Mouse (Mus musculus) kidney, postnatal 14 days (tissue): ENCODE data around the gene Kidins220.

ENCODE experiments used
- DNase-seq: peaks from one replicate; pipeline ENCODE4 v3.0.0; 2022; ENCODE audit warnings: mixed read lengths

The Kidins220 gene

DNA sequence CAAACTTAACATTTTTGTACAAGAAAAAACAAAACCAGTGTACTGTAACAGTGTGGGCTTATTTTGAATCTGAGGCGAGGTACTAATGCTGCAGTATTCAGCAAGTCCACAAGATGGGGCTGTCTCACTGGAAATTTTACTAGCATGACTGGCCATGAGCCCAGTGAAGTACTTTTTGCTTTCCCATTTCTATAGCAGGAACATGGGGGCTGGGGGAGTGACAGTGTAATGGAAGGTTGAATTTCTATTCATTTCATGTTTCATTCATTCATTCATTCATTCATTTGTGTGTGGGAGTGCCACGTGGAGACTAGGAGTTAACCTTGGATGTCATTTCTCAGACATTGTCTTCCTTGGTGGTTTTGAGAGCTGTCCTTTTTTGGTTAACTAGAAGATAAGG, 52.7 kb downstream of the Kidins220 start:
- DNase-seq = peak; percentile 66

DNA sequence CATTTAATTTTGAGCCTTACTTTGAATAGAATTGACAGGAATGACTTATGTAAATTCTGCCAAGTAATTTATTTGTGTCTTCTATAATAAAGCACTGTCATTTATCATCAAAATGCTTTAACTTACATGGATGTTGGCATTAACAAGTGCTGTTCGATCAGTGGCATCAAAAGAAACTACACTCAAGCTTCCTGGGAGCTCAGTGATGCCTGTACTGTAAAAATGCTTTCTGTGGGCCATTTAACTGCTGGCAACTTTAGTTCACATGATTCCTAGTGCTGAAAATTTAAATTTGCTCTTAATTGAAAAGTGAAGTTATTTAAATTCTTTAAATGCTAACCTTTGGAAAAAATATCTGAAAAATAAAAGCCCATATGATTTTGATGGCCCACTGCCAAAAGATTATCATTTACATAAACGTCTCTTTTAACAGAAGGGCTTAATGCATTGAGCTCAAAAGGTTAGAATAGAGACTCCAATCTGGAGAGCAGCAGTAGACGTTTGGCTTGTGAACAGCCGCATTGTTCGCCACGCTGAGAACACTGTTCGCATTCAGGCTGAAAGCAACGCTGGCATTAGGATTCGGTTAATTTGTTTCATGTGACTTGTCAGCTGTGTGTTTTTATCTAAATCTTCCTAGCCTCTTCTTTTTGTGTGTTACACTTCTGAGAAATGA, 59.1 kb downstream of the Kidins220 start:
- DNase-seq = no peak

DNA sequence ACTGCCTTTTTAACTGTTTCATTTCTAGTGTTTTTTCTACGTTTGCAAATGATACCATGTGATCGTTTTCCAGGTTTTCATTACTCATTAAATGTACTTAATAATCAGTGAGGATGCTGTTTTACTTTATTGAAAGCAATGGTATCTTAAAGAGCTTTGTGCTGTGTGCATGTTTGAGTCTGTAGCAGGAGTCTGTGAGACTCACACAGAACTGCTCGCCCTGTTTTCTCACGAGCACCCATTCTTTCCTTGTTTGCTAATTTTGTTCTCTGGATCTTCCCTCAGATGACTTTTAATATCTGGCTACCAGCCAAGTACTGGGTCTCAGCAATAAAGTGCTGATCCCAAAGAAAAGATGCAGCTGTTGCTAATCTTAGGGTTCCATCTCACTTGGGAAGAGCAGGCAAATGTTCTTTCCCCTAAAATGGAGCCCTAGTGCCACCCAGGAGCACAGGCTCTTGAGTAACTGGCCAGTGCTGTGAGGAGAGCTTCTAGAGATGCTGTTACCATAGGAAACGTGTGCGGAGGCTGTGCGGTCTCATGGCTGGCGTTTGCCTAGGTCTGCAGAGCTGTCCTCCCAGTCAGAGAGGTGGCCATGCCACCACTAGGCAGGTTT, 59.7 kb downstream of the Kidins220 start:
- DNase-seq = peak; percentile 60

DNA sequence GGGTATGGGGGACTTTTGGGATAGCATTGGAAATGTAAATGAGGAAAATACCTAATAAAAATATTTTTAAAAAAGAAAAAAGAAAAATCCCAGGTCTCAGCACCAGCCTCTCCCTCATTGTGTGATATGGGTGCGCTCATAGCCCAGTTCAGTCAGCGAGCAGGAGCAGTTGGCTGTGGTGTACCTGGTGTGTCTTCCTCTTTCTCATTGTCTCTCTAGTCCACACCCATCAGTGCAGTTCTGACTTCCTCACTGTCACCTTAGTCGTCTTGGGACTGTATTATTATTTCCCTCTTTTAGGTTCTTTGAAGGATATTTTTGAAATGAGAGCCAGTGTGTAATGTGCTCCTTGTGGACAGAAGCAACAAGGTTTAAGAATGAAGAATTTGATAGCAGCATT, 61.3 kb downstream of the Kidins220 start:
- no peak for DNase-seq

DNA sequence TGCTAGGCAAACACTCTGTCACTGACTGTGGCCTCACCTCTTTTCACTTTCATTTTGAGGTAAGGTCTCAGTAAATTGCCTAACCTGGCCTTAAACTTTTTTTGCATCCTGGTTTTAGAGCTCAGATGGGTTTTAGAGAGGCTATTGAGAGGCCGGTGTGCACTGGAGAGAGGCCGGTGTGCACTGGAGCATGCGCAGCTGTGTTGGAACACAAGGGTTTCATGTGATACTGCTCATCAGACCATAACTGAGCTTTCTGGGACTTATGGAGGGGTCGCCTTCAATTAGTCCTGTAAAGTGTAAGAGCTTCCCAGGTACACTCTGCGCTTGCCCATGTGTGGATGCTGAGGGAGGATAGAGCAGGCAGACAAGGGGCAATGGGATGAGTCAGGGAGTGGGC, 62.5 kb downstream of the Kidins220 start:
- no peak for DNase-seq

DNA sequence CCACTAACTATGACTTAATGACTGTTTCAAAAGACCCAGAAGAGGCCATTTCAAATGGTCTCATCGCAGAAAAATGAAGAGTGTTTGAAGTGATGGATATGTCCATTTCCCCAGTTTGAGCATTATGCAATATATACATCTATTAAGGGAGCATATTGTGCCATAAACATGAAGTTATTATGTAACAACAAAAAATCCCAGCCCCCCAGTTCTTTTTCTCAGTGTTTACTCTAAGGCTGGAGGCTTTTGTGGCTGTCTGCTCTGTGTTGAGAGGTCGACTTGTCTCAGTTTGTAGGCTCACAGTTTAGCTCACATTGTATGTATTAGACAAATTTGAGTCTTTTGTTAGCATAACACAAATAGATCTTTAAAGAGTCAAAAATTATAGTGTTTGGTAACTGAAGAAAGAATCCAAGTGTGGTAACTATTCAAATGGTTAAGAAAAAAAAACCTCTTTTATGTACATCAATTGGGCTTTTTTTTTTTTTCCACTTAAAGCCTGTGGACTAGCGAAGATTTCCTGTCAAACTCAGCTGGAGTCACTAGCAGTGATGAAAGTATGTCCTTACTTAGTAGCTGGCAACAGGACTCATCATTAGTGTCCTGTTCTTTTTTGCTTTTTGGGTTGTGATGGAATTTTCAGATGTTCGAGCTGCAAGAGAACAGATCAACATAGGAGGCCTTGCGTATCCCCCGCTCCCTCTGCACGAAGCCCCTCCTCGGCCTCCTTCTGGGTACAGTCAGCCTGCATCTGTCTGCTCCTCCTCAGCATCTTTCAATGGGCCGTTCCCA, 63.2 kb downstream of the Kidins220 start:
- no peak for DNase-seq

DNA sequence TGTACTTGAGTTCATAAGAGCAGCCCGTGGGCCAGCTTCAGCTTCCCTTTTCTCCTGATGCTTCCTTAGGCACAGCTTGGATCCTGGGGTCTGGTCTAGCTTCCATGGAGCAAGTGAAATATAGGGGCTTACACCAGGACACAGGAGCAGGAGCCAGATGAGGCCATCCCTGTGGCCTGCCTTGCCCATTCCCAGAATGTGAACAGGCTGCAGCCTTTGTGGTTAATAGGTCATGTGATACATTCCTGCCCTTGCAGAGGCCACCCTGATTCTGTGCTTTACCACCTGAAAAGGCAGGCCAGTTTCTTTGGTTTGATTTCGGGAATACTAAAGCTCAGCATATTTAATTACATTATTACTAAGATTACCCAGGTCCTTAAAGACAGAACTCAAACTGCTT, 69.3 kb downstream of the Kidins220 start:
- DNase-seq = no peak

DNA sequence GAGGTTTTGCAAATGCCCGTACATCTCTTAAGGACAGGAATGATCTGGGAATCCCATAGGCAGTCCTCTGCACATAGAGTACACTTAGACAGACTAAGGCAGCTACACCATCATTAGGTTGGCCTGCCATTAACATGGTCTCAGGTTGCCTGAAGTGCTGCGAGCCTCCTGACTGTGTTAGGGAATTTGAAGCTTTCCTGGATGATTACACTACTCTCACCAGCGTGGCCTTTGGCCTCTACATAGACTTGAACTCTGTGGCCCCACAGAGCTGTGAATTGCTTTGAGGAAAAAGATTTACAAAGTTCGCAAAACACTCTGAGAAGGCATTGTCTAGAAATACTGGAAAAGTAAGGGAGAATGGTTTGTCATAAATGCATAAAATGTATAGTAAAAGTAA, 69.9 kb downstream of the Kidins220 start:
- no peak for DNase-seq

DNA sequence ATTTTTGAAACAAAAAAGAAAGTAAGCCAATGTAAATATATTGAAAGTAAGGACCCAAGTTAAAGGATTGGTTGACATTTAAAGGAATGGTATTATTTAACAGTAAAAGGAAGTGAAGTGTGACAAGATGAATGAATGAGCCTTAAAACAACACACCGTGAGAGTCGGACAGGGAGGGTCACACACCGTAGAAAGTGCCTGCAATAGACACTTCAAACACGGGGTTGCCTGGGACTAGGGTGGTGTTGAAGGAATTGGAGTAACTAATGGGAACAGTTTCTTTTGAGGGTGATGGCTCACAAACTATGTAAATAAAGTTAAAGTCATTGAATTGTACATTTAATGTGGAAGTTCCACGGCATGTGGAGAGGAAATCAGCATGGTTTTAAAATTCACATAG, 74.5 kb downstream of the Kidins220 start:
- DNase-seq = no peak

DNA sequence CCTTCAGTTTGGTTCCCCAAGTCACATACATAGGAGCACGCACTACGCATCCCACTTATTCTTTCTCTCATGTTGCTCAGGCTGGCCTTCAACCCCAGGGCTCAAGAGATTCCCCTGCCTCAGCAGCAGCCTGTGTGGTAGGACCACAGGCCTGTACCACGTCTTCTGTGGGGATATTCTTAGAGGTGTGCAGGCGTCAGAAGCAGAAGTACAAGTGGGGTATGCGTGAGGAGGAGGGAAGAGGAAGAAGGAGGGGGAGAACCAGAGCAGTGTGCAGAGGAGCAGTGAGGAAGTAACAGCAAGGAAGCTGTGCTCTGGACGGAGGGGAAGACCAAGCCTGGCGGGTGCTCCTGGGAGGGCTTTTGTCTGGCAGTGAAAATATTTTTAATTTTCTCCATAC, 79.8 kb downstream of the Kidins220 start:
- DNase-seq = no peak

DNA sequence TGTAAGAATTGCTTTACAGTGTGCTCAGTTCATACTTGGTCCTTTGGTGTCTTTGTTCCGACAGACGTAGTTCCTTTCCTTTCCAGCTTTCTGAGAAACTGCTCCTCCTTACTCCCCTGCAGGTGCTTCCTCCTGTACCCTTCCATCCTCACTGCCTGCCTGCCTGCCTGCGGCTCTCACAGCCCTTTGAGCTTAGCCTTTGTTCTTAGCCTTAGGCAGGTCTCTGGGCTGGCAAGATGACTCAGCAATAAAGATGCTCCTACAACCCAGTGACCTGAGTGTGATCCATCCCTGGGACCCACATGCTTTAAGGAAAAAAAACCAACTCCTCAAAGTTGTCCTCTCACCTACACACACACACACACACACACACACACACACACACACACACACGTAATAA, 80.2 kb downstream of the Kidins220 start:
- DNase-seq = no peak

DNA sequence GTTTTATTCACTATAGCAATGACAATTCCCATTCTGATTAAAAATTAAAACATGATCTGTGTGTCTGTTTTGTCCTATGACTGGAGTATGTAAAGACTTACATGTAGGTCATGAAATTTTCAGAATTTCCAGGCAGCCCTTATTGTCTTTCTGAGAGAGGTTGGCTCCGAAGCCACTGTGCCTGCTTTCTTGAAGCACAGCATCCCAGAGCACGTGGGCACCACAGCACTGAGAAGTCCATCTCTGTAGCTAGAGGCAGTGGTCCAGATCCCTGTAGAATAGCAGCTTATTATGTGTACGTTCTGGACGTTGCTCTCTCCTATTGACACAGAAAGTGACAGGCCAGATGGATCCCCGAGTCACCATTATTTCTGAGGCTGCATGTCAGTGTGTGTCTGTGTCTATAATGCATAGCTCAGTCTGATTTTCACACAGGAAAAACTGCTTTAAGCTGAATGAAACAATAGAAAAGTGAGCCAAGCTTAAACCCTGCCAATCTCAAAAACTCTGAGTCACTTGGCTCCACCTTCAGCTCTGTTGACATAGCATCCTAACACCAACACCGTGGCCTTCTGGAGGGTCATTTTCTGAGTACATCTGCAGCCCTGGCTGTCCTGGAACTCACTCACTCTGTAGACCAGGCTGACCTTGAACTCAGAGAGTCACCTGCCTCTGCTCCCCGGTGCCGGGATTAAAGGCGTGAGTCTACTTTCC, 84.9 kb downstream of the Kidins220 start:
- no peak for DNase-seq

DNA sequence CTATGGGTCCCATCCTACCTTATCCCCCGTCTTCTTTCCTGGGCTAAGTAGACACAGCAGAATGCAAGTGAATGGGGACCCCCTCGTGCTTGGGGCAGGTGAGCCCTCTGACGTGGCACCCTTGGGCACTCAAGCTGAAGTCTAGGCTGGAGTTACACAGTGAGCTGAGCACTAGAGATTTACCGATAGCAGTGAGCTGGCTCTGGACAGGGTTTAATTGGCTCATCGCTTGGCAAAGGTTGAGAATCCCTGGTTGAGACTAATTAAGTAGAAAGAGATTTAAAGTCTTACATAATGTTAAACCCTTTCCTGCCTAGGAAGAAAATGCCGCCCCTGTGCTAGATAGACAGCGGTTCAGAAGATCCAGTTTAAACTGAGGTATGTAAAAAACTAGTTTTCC, 86.2 kb downstream of the Kidins220 start:
- no peak for DNase-seq

DNA sequence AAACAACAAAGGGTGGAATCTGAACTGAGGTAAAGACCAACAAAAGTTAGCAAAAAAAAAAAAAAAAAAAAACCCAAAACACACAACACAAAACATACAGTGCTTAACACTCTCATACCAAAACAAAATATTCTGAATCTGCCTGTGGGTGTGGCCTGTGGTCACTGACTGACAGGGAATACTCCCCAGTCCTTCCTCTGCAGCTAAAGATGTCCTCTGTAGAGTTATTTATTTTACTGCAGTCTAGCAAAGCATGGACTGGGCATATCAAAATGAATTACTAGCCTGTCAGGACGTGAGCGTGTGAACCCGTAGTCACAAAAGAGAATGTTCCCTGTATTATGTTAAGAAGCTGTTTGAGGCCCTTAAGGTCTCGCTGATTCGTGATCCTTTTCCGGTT, 87.5 kb downstream of the Kidins220 start:
- DNase-seq = no peak

DNA sequence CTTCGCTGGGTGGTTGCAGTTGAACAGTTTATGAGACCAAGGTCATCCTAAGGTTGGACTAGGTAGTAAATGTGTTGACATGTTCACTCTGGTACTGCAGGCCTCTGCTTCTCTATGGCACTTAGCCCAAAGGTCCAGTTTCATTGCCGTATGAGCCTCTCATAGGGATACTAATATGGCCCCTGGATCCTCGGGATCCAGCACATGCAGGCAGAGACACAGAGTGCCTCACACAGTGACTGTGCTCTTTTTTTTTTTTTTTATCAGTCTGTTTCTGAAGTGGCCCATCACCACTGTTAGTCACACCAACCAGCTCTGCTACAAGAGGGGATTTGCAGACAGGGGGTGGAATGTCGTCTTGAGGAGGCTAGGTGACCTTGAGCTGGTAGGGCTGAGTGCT, 98.6 kb downstream of the Kidins220 start:
- DNase-seq = no peak

DNA sequence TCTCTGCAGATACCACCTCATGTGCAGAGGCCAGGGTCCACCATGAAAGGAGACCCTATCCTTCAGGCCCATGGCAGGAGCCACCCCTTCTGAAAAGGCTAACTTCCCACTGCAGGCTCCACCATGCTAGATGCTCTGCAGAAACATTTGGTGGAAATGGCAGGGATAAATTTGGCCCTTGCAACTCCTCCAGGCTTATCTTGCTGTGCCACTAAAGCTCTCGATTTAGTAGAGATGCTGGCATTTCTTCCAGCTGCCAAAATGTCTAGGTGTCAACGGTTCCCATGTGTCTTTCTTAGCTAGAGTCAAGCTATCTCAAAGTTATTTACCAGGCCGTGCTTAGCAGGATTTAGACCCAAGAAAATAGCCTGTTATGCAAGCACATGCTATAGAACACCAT, 99.6 kb downstream of the Kidins220 start:
- no peak for DNase-seq

DNA sequence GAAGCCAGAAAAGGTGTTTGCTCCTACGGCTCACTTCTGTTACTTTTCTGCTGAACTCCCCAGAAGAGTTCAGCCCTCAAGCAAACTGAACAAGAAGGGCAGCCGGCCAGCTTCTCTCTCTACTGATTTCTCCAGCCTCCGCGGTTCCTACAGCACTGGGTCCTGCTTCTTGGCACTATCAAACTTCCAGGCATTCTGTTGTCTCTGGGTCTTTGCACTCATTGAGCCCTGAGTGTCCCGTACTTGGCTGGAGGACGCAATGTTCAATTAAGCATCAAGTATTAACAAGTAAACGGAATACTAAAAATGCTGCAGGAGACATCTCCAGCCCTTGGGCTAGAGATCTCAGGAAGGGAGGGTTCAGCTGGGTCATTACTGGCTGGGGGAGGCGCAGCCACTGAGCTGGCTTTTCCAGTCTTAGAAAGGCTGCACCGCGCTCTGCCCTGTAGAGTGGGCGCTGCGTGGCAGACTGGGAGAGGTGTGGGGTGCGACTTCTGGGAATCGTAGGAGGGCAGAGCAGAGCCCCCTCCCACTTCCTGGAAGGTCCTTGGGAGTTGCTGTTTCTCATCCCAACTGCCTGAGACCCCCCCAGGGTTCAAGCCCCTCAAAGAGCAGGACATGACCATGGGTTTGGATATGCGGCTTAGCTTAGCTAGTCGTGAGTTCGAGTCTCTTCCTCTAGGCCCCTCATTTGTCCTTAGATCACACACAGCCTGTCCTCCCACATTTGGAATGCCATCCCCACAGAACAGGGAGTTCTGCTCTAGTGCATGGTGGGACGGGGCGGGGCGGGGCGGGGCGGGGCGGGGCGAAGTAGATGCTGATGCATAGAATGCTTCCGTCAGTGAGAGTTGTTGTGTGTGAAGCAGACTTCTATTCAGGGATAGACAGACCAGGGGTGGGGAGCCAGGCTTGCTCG, 108.8 kb downstream of the Kidins220 start:
- DNase-seq = no peak

DNA sequence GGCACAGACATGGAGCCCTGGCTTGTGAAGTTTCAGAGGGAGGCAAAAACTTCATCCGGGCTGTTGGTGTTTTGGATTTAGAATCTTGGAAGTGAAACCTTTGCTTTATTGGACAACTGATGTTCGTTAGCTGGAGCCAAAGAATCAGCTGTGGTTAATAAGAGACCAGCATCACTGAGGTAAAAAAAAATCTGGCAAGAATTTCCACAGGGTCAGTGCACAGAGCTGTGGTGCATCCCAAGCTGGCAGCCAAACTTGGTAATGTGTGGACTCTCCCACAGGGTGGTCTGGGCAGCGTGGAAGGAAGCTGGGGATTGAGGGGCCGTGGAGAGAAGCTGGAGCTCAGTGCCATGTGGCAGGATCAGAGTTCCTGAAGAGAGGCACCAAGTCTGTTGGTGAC, 112.2 kb downstream of the Kidins220 start:
- DNase-seq = peak; percentile 28

DNA sequence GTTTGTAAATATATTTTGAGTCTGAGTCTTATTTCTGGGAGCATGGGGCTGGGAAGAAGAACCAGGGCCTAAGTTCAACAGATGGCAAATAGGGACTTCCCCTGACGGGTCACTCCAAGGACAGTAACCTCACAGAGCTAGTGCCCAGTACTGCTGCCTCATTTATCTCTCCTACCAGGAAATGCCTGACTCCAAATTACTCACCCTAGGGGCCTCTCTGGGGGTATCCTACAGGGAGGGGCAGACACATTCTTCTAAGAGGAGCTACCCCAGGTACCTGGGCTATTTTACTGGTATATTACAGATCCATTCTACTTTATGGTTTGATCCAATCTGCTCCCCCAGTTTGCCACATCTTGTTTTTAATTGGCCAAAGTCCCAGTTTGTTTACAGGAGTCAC, 114.7 kb downstream of the Kidins220 start:
- DNase-seq = no peak

DNA sequence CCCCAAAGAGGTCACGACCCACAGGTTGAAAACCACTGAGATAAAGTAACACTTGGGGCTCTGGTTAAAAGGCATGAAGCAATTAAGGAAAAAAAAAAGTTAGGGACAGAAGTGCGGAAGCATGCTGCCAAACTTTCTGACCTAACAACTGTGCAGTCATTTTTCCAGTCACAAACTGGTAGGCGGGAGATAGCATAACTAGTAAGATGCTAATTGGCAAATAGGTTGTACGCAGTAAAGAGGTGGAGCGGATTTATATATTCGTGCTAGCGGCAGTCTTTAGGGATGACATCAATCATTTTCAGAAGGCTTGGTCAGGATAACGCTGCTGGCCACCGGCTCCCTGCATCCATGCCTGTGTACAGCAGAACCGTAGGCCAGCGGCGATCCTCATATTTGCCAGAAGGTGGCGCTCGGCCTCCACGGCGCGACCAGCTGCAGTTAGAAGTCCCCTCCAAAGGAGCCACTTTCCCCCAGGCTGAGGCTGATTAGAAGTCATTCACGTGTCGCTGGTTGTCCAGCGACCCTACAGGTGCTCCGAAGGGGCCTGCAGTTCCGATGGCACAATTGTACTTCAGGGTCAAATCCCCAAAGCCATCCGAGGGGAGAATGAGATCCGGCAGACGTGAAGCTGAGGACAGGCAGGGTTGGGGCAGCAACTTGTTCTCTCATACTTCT, 117.4 kb downstream of the Kidins220 start:
- peak; percentile 93 for DNase-seq

DNA sequence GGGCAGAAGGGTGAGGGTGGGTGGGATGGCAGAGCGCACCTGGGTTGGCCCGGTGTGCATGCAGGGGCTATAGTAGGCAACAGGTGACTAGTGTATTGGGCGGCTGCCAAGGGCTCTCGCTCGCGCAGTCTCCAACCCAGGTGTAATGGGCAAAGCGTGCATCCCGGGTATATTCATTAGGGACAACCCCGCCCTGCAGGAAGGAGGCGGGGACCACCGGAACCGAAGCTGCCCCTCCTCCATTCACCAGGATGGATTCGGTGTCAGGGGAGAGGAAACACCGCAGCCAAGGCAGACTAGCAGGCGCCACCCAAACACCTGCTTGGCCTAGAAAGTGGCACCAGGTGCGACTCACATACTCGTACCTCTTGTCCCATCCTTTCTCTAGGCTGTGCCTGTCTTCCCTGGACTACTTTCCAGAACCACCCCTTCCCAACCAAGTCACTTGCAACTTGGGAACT, 118.1 kb downstream of the Kidins220 start:
- DNase-seq = peak; percentile 89
